Mouse (Mus musculus) lung, postnatal 10 days (tissue): ENCODE measurements around the gene Gm49318.

Experiments used
- DNase-seq: peaks from one replicate; pipeline ENCODE4 v3.0.0; 2021

The Gm49318 gene

DNA sequence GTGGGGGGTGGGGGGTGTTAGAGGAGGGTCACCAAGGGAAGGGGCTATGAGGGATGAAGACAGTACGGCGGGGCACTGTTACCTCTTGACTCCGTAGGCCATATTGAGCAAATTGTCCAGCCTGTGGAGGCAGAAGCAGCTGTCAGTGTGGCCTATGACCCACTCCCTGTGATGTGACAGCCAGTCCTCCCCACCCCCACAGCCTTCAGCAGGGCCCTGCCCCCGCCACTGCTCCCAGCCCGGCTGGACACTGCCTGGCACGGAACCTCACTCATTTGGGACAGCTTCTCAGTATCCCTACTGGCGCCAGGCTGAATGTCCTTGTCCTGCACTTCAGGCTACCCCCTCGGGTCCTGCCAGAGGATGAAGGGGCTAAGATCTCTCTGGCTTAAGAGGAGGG is 46.5 kb downstream of the Gm49318 start:
- peak; percentile 70 for DNase-seq

DNA sequence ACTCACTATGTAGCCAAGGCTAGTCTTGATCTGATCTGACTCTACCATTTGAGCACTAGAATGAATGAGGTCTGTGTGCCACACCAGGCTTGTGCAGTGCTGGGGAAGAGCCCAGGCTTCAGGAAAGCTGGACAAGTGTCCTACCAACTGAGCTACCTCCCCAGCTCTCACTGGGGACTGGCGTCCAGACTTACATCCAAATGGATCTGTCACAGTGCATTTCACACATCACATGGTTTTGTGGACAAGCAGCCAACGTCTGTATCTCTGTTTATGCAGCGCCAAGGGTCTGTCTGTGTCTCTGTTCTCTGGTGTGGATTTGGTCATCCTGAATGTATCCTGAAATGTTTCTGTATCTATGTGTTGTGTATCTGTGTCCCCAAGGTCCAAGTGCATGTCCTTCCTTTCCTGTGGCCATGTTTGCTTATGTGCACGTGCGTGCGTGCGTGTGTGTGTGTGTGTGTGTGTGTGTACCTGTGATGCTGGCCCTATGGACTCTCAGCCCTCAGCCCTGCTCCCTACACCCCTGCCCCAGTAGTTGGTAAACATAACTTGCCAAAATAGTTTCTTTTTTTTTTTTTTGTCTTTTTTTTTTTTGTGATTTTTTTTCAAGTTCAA is 53.7 kb downstream of the Gm49318 start:
- no peak for DNase-seq

DNA sequence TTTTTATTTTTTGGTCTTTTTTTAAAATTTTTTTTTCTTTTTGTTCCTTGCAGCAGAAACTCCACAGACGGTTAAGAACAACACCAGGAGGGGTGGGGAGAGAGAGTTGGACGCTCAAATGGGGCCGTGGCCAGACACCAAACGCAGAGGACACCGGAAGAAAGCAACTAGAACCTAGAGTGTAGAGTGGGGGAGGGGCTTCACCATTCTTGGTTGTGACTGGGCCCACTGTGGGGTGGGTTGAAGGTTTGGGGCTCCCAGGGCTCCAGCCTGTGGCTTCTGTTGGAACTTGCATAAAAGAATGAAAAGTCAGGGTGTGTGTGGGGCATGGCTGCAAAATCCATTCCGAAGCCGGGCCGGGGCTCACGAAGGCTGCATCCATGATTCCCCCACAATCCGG is 54.8 kb downstream of the Gm49318 start:
- DNase-seq, result peak; percentile 21

DNA sequence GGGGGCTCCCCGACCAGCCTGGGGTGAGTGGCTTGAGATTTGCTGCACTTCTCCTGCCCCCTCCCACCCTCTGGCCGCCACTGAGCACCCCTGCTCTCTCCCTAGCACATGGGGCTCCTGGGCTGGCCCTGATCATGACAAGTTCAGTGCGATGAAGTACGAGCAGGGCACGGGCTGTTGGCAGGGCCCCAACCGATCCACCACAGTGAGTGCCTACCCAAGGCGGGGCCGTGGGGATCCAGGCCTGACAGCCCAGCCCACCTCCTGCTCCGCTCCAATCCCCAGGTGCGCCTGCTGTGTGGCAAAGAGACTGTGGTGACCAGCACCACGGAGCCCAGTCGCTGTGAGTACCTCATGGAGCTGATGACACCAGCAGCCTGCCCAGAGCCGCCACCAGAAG is 58.3 kb downstream of the Gm49318 start:
- no peak for DNase-seq

DNA sequence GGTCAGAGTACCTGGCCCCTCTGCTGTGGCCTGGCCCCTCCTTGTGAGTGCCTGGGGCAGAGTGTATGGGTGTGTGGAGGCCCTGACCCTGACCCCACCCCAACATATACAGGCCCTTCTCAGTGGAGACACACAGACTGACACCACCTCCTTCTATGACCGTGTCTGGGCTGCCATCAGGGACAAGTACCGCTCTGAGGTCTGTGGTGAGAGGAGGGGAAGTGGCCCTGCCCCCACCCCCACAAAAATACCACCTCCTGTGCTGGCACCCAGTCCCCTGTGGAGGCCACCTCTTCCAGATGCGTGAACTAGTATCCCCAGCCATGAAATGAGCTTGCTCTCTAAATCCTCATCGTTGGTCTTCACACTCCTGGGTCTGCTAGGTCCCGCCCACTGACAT is 60.0 kb downstream of the Gm49318 start:
- no peak for DNase-seq

DNA sequence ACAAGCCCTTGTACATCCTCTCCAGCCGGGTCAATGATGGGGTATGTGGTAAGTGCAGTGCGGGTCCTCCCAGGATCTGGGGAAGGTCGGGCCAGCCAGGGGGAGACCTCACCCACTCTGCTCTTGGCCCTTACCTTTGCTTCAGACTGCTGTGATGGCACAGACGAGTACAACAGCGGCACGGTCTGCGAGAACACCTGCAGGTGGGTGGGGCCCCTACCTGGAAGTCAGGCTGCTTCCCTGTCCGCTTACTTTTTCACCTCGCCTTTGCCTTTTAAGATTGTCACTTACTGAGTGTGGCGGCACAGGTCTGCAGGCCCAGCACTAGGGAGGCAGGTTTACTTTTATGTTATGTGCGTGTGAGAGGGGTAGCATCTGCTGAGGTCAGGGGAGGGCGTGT is 66.5 kb downstream of the Gm49318 start:
- DNase-seq, result no peak

DNA sequence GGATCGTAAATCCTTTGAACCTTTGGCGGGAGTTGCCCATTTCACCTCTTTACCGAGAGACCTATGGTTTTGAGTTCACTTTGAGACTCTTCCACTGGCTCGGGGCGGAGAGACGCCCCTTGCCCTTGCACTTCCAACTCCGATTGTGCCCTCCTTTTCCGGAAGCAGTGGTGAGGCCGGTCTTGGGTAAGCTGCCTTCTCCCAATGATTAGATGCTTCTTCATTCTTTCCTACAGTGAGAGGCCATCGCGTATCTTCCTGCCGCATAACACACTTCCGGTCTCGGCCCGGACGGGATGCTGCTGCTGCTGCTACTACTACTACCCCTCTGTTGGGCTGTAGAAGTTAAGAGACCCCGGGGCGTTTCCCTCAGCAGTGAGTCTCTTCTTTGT is 67.9 kb downstream of the Gm49318 start:
- peak; percentile 49 for DNase-seq

DNA sequence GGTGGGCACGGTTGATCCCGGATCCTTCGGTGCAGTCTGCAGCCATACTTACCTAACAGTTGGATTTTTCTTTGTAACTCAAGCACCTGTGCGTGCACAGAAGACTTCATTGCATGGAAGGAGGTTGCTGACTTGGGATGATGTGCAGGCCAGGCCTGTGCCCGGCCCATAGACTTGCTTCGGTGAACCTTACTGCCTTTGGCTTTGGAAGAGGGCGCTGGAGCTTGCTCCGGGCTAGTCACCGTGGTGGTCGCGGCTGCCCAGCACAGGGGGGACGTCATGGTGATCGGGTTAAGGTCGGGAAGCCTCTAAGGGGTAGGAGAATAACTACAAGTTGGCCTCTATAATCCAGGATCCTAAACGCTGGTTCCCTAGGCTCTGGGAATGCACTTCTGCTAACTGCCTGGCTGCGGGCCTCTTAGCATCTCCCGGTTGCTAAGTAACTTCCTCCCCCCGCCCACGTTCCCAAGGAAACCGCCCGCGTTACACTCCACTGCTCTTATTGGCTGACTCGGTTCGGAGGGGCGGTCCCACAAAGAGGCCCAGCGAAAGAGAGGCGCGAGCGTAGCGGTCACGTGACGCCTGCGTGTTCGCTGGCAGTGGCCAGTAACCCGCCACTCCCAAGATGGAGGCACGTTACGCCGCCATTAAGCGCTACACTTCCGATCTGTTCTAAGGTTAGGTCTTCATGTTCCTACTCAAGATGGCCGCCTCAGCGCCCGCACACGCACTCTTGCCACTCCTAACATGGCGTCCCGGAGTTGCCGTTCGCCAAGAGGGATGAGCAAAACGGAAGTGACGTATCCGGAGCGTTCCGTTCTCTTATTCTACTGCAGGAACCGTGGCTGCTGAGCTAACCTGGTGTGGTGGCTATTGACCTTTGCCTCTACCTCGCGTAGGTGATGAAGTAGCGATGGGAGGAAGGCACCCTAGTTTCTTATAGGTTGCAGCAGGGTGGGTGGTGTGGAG is 68.6 kb downstream of the Gm49318 start, which contains the start of the genes Ccdc151 and Prkcsh:
Ccdc151 (minus strand) TSS at position 441 of the 969 bp plus-strand sequence.
Prkcsh (plus strand) TSS at position 613 of the 969 bp plus-strand sequence.
- DNase-seq, result peak; percentile 100

DNA sequence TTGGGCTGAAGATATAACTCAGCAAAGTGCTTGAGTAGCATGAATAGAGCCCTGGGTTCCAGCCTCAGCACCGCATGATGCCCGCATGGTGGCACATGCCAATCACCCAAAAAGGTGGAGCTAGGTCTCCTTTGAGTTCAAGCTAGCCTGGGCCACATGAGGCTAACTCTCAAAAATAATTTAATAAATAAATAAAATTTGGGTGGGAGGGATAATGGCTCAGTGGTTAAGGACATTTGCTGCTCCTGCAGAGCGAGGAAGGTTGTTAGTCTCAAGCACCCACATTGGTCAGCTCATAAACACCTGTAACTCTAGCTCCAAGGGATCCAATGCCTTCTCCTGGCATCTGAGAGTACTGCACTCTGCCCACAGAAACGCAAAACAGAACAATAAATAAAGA is 69.4 kb downstream of the Gm49318 start:
- DNase-seq, result no peak

DNA sequence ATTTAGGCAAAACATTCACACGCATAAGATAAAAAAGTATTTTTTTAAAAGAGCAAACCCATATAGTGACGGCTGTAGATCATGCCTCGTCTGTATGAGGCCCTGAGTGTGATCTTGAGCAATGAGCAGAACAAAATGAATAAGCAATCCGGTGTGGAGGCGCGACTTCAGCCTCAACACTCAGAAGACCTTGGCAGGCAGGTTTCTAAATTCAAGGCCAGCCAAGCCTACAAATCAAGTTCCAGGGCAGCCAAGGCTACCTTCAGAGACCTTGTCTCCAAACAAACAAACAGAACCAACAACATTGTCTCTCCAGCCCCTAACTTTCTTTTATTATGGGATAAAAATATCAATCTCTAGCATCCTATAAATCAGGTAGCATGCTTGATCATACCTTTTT is 70.8 kb downstream of the Gm49318 start:
- no peak for DNase-seq

DNA sequence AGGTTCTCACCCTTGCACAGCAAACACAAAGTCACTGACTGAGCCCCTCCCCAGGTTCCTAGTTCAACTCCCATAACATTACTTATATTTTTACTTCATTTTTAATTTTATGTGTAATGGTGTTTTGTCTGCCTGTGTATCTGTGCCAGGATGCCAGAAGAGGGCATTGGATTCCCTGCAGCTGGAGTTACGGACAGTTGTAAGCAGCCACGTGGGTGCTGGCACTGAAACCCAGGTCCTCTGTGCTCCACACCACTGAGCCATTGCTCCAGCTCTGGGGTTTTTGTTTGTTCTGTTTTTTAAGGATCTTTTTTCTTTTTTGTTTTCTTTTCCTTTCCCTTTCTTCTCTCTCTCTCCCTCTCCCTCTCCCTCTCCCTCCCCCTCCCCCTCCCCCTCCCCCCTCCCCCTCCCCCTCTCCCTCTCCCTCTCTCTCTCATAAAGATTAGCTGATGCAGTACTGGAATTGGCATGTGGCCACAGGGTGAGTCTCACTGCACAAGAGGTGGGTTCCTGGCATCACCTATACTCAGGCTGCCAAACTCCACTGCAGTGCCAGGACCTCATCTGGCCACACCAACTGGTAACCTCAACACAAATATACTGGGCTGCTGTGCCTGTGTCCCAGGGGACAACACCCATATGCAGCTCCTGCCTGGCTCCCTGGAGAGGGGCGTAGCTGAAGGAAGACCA is 74.7 kb downstream of the Gm49318 start:
- no peak for DNase-seq

DNA sequence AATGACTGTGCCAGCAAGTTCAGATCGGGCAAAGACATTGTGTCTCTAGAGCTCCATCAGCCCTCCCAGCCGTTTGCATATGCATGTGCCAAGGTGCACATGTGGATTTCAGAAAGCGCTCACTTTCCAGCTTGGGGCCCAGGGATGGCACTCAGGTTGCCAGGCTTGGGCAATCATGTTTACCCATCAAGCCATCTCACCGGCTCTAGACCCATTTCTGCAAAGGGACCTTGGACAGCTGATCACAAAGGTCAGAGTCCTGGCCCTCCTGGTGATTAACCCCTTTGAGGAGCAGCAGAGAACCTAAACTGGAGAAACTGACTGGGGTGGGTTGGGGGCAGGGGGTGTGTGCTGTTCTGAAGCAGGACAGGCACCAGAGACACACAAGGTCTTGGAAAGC is 78.8 kb downstream of the Gm49318 start:
- DNase-seq, result no peak

DNA sequence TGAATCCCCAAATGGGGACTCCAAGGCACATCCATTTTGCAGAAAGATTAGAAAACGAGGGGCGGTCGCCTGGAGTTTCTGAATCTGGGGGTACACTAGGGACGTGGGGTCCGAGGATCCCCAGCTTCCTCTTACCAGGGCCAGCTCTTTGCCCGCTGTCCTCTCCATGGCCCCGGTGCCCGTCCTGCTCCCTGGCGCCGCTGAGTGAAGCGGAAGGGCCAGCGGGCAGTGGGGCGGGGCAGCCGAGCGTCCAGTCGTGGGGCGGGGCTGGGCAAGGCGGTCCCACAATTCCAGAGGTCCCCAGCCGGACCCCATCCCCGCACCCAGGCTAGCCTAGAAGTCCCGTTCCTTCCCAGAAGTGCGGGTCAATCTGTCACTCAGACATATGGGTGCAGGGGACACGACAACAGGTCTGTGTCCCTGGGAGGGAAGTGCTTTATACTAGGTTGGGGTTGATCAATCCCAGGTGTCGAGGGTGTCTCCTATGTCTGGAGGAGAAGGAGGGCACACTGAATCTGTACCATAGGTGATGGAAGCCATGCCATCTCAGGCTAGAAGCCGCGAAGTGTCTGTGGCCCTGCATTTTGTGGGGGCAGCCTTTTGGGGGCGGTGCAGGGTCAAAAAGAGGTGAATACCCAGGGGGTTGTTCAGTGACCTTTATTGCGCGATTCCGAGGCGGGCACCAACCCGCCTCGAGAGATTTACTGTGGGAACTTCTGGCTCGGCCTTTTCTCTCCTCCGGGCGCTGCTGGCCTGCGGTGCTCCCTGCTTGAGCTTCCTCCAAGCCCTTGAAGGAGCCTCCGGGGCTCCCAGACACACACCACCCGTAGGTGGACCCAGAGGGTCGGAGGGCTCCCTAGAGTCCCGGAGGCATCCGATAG is 81.6 kb downstream of the Gm49318 start, which contains the start of gene Rgl3:
Rgl3 (minus strand) TSS at position 217 of the 881 bp plus-strand sequence.
- DNase-seq, result peak; percentile 79

DNA sequence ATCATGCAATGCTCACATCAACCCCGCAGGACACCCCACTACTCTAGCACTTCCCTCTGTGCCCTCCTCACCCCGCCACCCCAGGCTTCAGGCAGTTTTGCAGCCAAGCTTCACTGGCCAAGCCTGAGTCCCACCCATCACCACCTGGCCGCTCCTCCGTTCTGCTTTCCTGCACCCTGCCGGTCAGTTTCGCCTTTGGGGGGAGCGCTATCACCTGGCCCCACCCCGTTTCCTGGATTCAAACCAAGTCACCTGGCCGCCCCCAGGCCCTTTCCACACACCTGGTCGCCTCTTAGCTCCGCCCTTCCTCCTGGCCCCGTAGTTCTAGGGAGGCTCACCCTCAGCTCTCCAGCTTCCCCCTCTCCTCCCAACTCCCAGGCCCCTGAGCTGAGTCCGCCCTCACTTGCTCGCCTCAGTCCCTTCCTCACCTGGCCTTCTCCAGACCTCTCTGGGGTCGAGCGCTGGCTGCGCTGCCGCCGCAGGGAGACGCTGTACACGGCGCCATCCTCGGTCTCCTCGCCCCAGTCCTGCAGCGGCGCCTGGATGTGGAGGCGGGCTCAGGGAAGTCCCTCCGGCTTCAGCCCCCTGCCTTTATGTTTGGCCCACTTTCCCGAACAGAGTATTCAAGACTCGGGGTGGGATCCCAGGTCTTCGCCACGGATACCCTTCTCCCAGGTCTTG is 82.5 kb downstream of the Gm49318 start:
- DNase-seq, result peak; percentile 41

DNA sequence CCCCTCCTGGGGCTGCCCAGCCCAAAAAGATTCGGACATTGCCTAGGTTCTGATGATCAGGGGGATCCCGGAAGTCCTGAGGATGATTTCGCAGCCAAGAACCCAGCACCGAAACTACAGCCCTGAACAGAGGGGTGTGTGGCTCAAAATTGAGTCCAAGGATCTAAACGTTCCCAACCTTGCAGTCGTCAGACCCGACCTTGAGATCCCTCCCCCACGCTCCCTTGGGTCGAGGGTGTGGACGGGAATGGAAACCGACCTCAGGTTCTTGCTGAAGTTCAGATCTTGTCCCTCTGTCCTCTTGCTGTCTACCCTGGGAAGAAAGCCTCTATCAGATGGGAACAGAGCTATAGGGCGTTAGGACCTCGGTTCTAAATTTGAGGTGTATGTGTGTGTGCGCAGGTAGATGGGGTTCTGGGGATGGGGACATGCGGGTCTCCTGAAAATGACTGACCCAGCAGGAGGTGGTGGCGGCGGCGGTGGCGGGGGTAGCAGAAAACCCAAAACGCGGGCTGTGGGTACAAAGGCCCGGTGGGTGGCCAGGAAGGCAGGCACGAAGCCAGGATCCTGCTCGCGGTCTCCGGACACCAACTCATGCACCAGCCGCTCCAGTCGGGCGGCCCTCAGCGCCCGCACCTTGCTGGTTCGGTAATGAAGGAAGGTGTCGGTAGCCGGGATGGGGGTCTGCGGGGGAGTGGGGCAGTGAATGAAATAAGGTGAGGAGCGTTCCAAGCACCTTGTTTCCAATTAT is 83.3 kb downstream of the Gm49318 start:
- no peak for DNase-seq
